Mouse (Mus musculus) adrenal gland, postnatal 0 days (tissue): ENCODE data around the gene Cdh20. TPM values are rescaled to one million over a fixed set of nuclear protein-coding genes. Genes with fewer than 3 reads are reported as not detected.

Experiments used
- polyA plus RNA-seq: library from polyadenylated mRNA; unstranded; fragments of >200 nt; fragmentation: Nextera tagmentation; extraction: Ambion mirVana; gene quantifications from 2 replicates; pipeline ENCODE4 v1.2.1, GENCODE M21; 2015

Gene Cdh20
- 0.24 TPM in 1 of 2 replicates, not detected in the other for polyA plus RNA-seq

GRCm38 (mm10) chr1:104768371-104769249 is at the start of gene Cdh20:
Gene Cdh20 (plus strand): TSS chr1:104768529.

